Mouse (Mus musculus) intestine, postnatal 0 days (tissue): Measurements from ENCODE around the gene A4galt. TPM values are rescaled to one million over a fixed set of nuclear protein-coding genes. Genes with fewer than 3 reads are reported as not detected.

Source experiments
- ATAC-seq: fragments of 200-750 bp; cut with Nextera tagmentation; 2 replicates; pipeline ENCODE4 v1.8.0; 2017; ENCODE audit warnings: mild to moderate bottlenecking, moderate TSS enrichment, moderate library complexity
- H3K27ac ChIP-seq: fragments of 300-500 bp; sonication (generic); 2 replicates; pipeline ENCODE4 v1.5.1; 2014; ENCODE audit warnings: mild to moderate bottlenecking, low read depth, low read length, moderate library complexity
- H3K27me3 ChIP-seq: fragments of 300-500 bp; sonication (generic); replicated peaks from 2 replicates; pipeline ENCODE4 v1.6.1; 2014; ENCODE audit warnings: low read length, mixed read lengths; ENCODE audit not compliant: control insufficient read depth, insufficient read depth
- H3K36me3 ChIP-seq: fragments of 300-500 bp; sonication (generic); 2 replicates; pipeline ENCODE4 v1.6.1; 2014; ENCODE audit warnings: mild to moderate bottlenecking, moderate library complexity; ENCODE audit not compliant: control insufficient read depth, insufficient read depth
- H3K4me1 ChIP-seq: fragments of 300-500 bp; sonication (generic); replicated peaks from 2 replicates; pipeline ENCODE4 v1.6.1; 2014; ENCODE audit warnings: antibody characterized with exemption, low read length, mixed read lengths; ENCODE audit not compliant: control insufficient read depth, insufficient read depth
- H3K4me2 ChIP-seq: fragments of 300-500 bp; sonication (generic); replicated peaks from 2 replicates; pipeline ENCODE4 v1.6.1; 2014; ENCODE audit warnings: low read depth, mild to moderate bottlenecking, moderate library complexity
- H3K4me3 ChIP-seq: fragments of 300-500 bp; sonication (generic); 2 replicates; pipeline ENCODE4 v1.5.1; 2014; ENCODE audit warnings: low read depth, low read length
- H3K9ac ChIP-seq: fragments of 300-500 bp; sonication (generic); 2 replicates; pipeline ENCODE4 v1.6.1; 2014; ENCODE audit warnings: mild to moderate bottlenecking, low read depth, low read length
- H3K9me3 ChIP-seq: fragments of 300-500 bp; sonication (generic); 2 replicates; pipeline ENCODE4 v1.6.1; 2016; ENCODE audit warnings: mixed run types; ENCODE audit not compliant: control insufficient read depth
- CTCF ChIP-seq: sonication (generic); IDR thresholded peaks from 2 replicates; pipeline ENCODE4 v1.5.1; 2016; ENCODE audit warnings: low read depth, mild to moderate bottlenecking, control low read depth, antibody characterized with exemption, moderate library complexity
- WGBS: fragments of 180-500 bp; shearing (Covaris S2); extraction: QIAGEN DNeasy Blood & Tissue Kit; methylation state at CpG from one replicate; pipeline ENCODE4 v1.1.7; 2014; 5-methylcytosine and 5-hydroxymethylcytosine counted together
- polyA plus RNA-seq: library from polyadenylated mRNA; unstranded; fragments of >200 nt; fragmentation: Nextera tagmentation; extraction: Ambion mirVana; gene quantifications from 2 replicates; pipeline ENCODE4 v1.2.1, GENCODE M21; 2015

The A4galt gene
- polyA plus RNA-seq, 1 experiment from 2014 or later: 8.6 TPM

DNA sequence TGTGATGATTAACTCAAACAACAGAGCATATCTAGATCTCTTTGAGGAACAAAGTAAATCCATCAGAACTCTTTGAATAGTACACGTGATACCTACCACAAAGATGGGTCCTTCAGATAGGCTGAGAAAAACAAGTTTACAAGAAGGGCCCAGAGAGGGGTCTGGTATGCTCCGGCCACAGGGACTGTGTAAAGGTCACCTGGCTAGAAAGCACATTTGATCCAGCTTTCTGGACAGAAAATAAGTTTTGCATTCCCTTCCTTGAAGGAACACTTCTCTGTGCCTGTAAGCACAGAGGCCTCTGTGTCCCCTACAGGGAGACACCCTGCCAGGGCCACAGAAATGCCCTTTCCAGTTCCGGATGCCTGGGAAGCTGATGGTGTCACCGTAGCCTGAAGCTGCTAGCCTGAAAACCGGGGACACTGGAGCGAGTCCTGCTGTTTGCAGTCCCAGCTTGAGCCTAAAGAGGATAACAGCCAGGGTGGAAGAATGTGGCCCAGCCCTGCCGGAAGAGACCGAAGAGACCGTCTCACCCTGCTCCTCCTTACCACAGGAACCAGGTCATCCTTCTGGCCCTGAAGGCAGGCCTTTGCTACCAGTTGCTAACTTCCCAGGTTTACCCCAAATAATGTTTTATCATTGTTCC is 31.1 kb downstream of the A4galt start:
- Histone ChIP-seq H3K27ac (no peak overlapping the region), H3K4me3 (no peak overlapping the region), H3K9me3 (no peaks in the 10 kb centered on the region), H3K9ac (no peak overlapping the region), H3K36me3 (no peaks in the 10 kb centered on the region), H3K27me3 (no peaks in the 10 kb centered on the region), H3K4me1 (peaks cover 13% of the 10 kb centered on the region; the same call in 1 of the 2 replicates), H3K4me2 (no peak overlapping the region)
- ATAC-seq: no peak
- 60% methylated on average over 9 of the region's 9 CpGs for WGBS
- no peak for TF ChIP-seq CTCF

DNA sequence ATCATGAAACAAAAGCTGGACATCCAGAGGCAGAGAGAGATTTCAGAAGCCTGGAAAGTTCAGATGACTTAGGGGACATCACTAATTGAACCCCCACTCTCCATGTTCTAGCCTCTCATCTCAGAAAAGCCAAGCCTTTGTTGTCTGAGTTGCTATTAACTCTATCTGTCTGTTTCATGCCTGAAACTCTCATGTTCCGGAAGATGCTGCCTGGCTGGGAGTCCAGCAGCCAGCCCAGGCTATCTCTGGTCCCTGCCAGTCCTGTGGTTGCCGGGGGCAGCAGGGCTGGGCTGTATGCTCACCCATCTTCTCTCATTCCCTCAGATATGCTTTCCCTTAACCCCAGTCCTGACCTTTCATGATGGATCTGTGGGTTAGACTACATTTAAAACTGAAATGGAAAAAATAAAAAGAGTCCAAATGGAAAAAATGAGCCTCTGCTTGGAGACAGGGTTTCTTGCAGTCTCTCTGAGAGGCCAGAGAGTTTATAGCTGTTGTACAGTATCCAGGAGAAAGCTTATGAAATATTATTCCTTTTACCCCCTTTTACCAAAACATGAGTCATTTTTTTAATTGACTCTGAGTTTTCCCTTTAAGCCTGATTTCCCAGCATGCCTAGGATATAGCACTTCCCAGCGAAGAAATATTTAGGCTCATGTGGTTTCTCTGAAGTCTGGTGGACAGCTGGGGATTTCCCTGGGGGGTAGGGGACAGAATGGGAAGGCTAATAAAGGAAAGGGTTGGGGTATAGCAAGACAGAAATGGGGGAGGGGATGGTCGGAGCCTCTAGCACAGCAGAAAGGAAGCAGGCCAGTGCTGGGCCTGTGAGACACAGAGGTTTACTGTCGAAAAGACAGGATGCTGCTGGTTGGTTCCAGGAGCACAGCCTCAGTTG is 36.0 kb downstream of the A4galt start:
- no peak overlapping the region for H3K4me3 ChIP-seq
- H3K36me3 ChIP-seq: no peaks in the 10 kb centered on the region
- peak overlapping the region; percentile 42 for H3K27ac ChIP-seq
- 0 out of 2 replicates have a peak, but pooled peaks have one; percentile 22 for ATAC-seq
- TF ChIP-seq CTCF: no peak
- no peak overlapping the region for H3K9ac ChIP-seq
- H3K4me2 ChIP-seq: no peak overlapping the region
- 47% methylated on average over 5 of the region's 5 CpGs for WGBS
- no peaks in the 10 kb centered on the region for H3K4me1 ChIP-seq
- no peaks in the 10 kb centered on the region for H3K9me3 ChIP-seq
- H3K27me3 ChIP-seq: no peaks in the 10 kb centered on the region

DNA sequence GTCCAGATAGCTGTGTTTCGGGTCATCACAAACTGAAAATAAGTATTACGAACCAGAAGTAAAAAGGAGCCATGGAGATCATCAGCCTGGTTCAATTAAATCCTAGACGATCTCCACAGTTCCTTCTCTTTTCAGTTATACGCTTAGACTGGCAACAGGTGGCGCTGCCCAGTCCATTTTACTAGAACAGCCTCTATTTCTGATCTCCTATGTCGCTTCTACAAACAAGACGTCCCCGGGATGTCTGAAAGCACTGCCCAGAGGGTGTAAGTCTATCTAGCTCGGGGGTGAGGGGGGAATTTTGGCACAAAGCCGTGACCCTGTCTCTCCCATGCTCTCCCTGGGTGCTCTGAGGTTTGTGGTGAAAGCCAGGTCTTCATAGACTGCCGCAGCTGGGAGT is 41.3 kb downstream of the A4galt start:
- Histone ChIP-seq H3K36me3 (no peaks in the 10 kb centered on the region), H3K9me3 (no peaks in the 10 kb centered on the region), H3K27me3 (no peaks in the 10 kb centered on the region), H3K9ac (peak overlapping the region; percentile 26; the same call in 1 of the 2 replicates), H3K4me3 (peak overlapping the region; percentile 26), H3K27ac (no peak overlapping the region; the same call in 1 of the 2 replicates), H3K4me2 (peak overlapping the region; percentile 61), H3K4me1 (no peaks in the 10 kb centered on the region)
- WGBS: 21% methylated on average over 11 of the region's 11 CpGs
- TF ChIP-seq CTCF: peak; percentile 81
- no peak for ATAC-seq

DNA sequence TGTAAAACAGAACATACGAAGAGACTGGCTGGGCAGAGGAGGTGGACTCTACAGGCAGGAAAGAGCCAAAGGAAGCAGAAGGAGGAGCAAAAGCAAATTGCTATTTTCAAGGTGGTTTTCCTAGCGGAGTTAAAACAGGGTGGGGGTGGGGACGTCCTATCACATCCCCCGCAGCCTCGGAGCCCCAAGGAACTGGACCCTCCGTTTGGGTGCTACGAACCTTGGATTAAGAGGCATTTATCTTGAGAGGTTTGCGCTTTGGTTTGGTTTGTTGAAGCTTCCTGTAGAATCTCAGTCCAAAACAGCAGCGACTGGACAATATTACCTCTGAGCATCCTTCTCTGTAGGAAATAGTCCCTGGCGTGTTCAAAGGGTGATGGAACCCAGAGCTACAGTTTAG is 41.9 kb downstream of the A4galt start:
- H3K27ac ChIP-seq: no peak overlapping the region; the same call in 1 of the 2 replicates

DNA sequence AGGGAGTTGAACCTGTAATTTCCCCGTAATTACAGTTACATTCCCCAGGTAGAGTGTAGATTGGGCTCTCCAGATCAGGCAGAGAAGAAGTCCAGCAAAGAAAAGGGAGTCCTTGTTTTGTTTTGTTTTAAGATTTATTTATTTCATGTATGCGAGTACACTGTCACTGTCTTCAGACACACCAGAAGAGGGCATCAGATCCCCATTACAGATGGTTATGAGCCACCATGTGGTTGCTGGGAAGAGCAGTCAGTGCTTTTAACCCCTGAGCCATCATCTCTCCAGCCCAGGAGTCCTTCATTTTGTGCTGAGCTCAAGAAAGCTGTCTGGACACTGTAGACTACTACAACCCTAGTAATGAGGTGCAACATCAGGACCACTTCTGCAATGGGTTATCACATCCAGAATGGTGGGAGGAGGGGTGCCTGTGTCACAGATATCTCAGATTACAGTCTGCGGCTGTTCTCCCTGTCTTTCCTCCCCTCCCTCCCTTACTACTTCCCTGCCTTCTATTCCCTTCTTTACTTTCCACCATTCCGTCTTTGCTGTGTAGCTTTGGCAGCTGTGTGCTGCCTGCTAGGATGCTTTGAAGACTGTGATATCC is 42.4 kb downstream of the A4galt start:
- 49% methylated on average over 4 of the region's 4 CpGs for WGBS
- no peak for ATAC-seq
- H3K4me1 ChIP-seq: no peaks in the 10 kb centered on the region
- peak overlapping the region; percentile 26; the same call in 1 of the 2 replicates for H3K4me3 ChIP-seq
- H3K9me3 ChIP-seq: no peaks in the 10 kb centered on the region
- no peaks in the 10 kb centered on the region for H3K36me3 ChIP-seq
- peak overlapping the region; percentile 61 for H3K4me2 ChIP-seq
- H3K9ac ChIP-seq: no peak overlapping the region
- H3K27me3 ChIP-seq: no peaks in the 10 kb centered on the region
- no peak overlapping the region for H3K27ac ChIP-seq
- TF ChIP-seq CTCF: peak; percentile 45

More for the DNA sequence above, 41.9 kb downstream of the A4galt start:
- Histone ChIP-seq H3K9ac (peak overlapping the region; percentile 26; the same call in 1 of the 2 replicates), H3K9me3 (no peaks in the 10 kb centered on the region), H3K4me2 (peak overlapping the region; percentile 61), H3K4me3 (peak overlapping the region; percentile 26), H3K36me3 (no peaks in the 10 kb centered on the region), H3K27me3 (no peaks in the 10 kb centered on the region), H3K4me1 (no peaks in the 10 kb centered on the region)
- ATAC-seq: no peak
- no peak for TF ChIP-seq CTCF
- 19% methylated on average over 10 of the region's 10 CpGs for WGBS
